9 mouse cellular contexts compared by ENCODE assay signal in genomic region chr9:99846820-99847219, GRCm38 (mm10). TPM values are rescaled to one million over a fixed set of nuclear protein-coding genes. Genes with fewer than 3 reads are reported as not detected.
DNase-seq lines count a peak whose midpoint lies in the region; ATAC-seq and TF ChIP-seq lines count a peak whose summit lies in the region.
"Had no signal": no experiment of that assay in that cellular context is flagged by ENCODE, and none has a peak within 500 bp of the region (broad histone marks: within the 10 kb centered on the region; RNA-seq: fewer than 3 reads in every experiment).

No protein-coding gene starts in this region.

- H3K4me3 ChIP-seq in midbrain, embryonic 11.5 days (ENCODE audit: low read depth, low read length): no peak overlapping the region
- no peak overlapping the region for H3K4me3 ChIP-seq in midbrain, embryonic 15.5 days
- no peak overlapping the region for H3K4me3 ChIP-seq in bone marrow macrophage, adult 2 months (ENCODE audit: insufficient read depth, low read length)
- no peak overlapping the region for H3K4me3 ChIP-seq in forebrain, embryonic 11.5 days (ENCODE audit: low read depth, low read length)
- H3K4me3 ChIP-seq in hindbrain, embryonic 16.5 days (ENCODE audit: low read length): no peak overlapping the region
- no peak overlapping the region for H3K4me3 ChIP-seq in neural tube, embryonic 14.5 days (ENCODE audit: low read depth, low read length)
- H3K4me3 ChIP-seq: erythroblast, embryonic 14.5 days had no signal

- no peaks in the 10 kb centered on the region for H3K4me1 ChIP-seq in midbrain, embryonic 11.5 days (ENCODE audit: control insufficient read depth, insufficient read depth, low read length)
- 0 out of 2 replicates have a peak, but pooled peaks cover 6% of the 10 kb centered on the region for H3K4me1 ChIP-seq in midbrain, embryonic 15.5 days
- no peaks in the 10 kb centered on the region for H3K4me1 ChIP-seq in bone marrow macrophage, adult 2 months (ENCODE audit: control insufficient read depth, insufficient read depth, low read length)
- H3K4me1 ChIP-seq in forebrain, embryonic 11.5 days (replicated peaks; ENCODE audit: control insufficient read depth, insufficient read depth, low read length): no peaks in the 10 kb centered on the region
- H3K4me1 ChIP-seq in hindbrain, embryonic 16.5 days (ENCODE audit: control insufficient read depth, insufficient read depth, low read depth, low read length): no peaks in the 10 kb centered on the region
- H3K4me1 ChIP-seq in neural tube, embryonic 14.5 days (ENCODE audit: control insufficient read depth, insufficient read depth, low read length): no peaks in the 10 kb centered on the region

- peak; percentile 99 for DNase-seq in midbrain, embryonic 11.5 days (ENCODE audit: low spot score, missing footprints)
- peak; percentile 88 for DNase-seq in forebrain, embryonic 11.5 days (ENCODE audit: low spot score)
- peak; percentile 76 to 83 for DNase-seq in left cerebral cortex, postnatal 25 days (ENCODE audit: low spot score in 2 of 2)
- peak; percentile 71 for DNase-seq in urinary bladder, postnatal 25 days (ENCODE audit: low spot score)

- ATAC-seq in midbrain, embryonic 11.5 days (ENCODE audit: low FRiP score): no peak; the same call in 1 of the 2 replicates
- no peak for ATAC-seq in midbrain, embryonic 15.5 days (replicated peaks)
- ATAC-seq in forebrain, embryonic 11.5 days (replicated peaks; ENCODE audit: low FRiP score): peak; percentile 61; the same call in 1 of the 2 replicates
- ATAC-seq in hindbrain, embryonic 16.5 days: 0 out of 2 replicates have a peak, but pooled peaks have one; percentile 54
- peak; percentile 28; the same call in 1 of the 2 replicates for ATAC-seq in neural tube, embryonic 14.5 days (ENCODE audit: low read depth)

- no peaks in the 10 kb centered on the region for H3K27me3 ChIP-seq in midbrain, embryonic 11.5 days (ENCODE audit: control insufficient read depth, insufficient read depth, low read length)
- H3K27me3 ChIP-seq in midbrain, embryonic 15.5 days (replicated peaks): 0 out of 2 replicates have a peak, but pooled peaks cover 3% of the 10 kb centered on the region
- H3K27me3 ChIP-seq in forebrain, embryonic 11.5 days (ENCODE audit: control insufficient read depth, insufficient read depth, low read length): no peaks in the 10 kb centered on the region
- H3K27me3 ChIP-seq in hindbrain, embryonic 16.5 days (replicated peaks; ENCODE audit: control insufficient read depth, insufficient read depth, low read length): no peaks in the 10 kb centered on the region
- H3K27me3 ChIP-seq in neural tube, embryonic 14.5 days (ENCODE audit: control insufficient read depth, insufficient read depth, low read length): no peaks in the 10 kb centered on the region

- H3K4me2 ChIP-seq in midbrain, embryonic 11.5 days: no peak overlapping the region
- H3K4me2 ChIP-seq in midbrain, embryonic 15.5 days: no peak overlapping the region
- H3K4me2 ChIP-seq in forebrain, embryonic 11.5 days (ENCODE audit: low read depth, low read length, severe bottlenecking): no peak overlapping the region
- no peak overlapping the region for H3K4me2 ChIP-seq in hindbrain, embryonic 16.5 days (ENCODE audit: low read length)
- no peak overlapping the region for H3K4me2 ChIP-seq in neural tube, embryonic 14.5 days (ENCODE audit: low read depth, low read length)

- H3K9ac ChIP-seq in midbrain, embryonic 11.5 days (ENCODE audit: low read length): no peak overlapping the region
- H3K9ac ChIP-seq in midbrain, embryonic 15.5 days: no peak overlapping the region
- H3K9ac ChIP-seq in forebrain, embryonic 11.5 days (ENCODE audit: low read length): no peak overlapping the region
- H3K9ac ChIP-seq in hindbrain, embryonic 16.5 days (ENCODE audit: low read depth, low read length): no peak overlapping the region
- H3K9ac ChIP-seq in neural tube, embryonic 14.5 days (replicated peaks; ENCODE audit: low read depth, low read length): no peak overlapping the region

- H3K36me3 ChIP-seq in midbrain, embryonic 11.5 days (ENCODE audit: control insufficient read depth, insufficient read depth, low read length): no peaks in the 10 kb centered on the region
- H3K36me3 ChIP-seq in midbrain, embryonic 15.5 days (replicated peaks): no peaks in the 10 kb centered on the region
- no peaks in the 10 kb centered on the region for H3K36me3 ChIP-seq in forebrain, embryonic 11.5 days (ENCODE audit: control insufficient read depth, insufficient read depth, low read length)
- no peaks in the 10 kb centered on the region for H3K36me3 ChIP-seq in hindbrain, embryonic 16.5 days (ENCODE audit: control insufficient read depth, insufficient read depth, low read length)
- no peaks in the 10 kb centered on the region for H3K36me3 ChIP-seq in neural tube, embryonic 14.5 days (ENCODE audit: control insufficient read depth, insufficient read depth, low read length)

- no peak for TF ChIP-seq POLR2A in bone marrow macrophage, adult 2 months (IDR thresholded peaks at IDR 0.05; ENCODE audit: borderline replicate concordance, low read depth, low read length)

- no peaks in the 10 kb centered on the region for H3K9me3 ChIP-seq in midbrain, embryonic 11.5 days (ENCODE audit: control insufficient read depth, low read length)
- no peaks in the 10 kb centered on the region for H3K9me3 ChIP-seq in midbrain, embryonic 15.5 days
- H3K9me3 ChIP-seq in forebrain, embryonic 11.5 days (ENCODE audit: control insufficient read depth, low read length): no peaks in the 10 kb centered on the region
- H3K9me3 ChIP-seq in hindbrain, embryonic 16.5 days (ENCODE audit: control insufficient read depth, low read length): no peaks in the 10 kb centered on the region
- H3K9me3 ChIP-seq in neural tube, embryonic 14.5 days (ENCODE audit: control insufficient read depth, low read length): no peaks in the 10 kb centered on the region

- WGBS in midbrain, embryonic 11.5 days: under 1% methylated on average over 4 of the region's 4 CpGs
- WGBS in midbrain, embryonic 15.5 days: 2% methylated on average over 4 of the region's 4 CpGs
- WGBS in forebrain, embryonic 11.5 days: 2% methylated on average over 4 of the region's 4 CpGs
- WGBS in hindbrain, embryonic 16.5 days: 0% methylated on average over 4 of the region's 4 CpGs
- 2% methylated on average over 4 of the region's 4 CpGs for WGBS in neural tube, embryonic 14.5 days

- peak; percentile 73 for TF ChIP-seq CTCF in bone marrow macrophage, adult 2 months (IDR thresholded peaks at IDR 0.05; ENCODE audit: low read depth, low read length)

- intact Hi-C loops in left cerebral cortex, postnatal 25 days (cut with DNase I): loop anchor here (1.0 to 5.0 kb wide), 5 partner anchors 115 to 599 kb away; no protein-coding TSS in a partner anchor

- H3K27ac ChIP-seq in midbrain, embryonic 11.5 days (ENCODE audit: low read depth, low read length): no peak overlapping the region
- no peak overlapping the region for H3K27ac ChIP-seq in midbrain, embryonic 15.5 days
- H3K27ac ChIP-seq in bone marrow macrophage, adult 2 months (ENCODE audit: insufficient read depth, low read depth, low read length): no peak overlapping the region
- H3K27ac ChIP-seq in forebrain, embryonic 11.5 days (ENCODE audit: low read depth, low read length): no peak overlapping the region
- H3K27ac ChIP-seq in hindbrain, embryonic 16.5 days (ENCODE audit: low read depth, low read length): no peak overlapping the region
- no peak overlapping the region for H3K27ac ChIP-seq in neural tube, embryonic 14.5 days (ENCODE audit: low read depth, low read length)

RNA-seq across cellular contexts. Expression of gene Sox14, which starts 29.1 kb away (rescaled TPM):
- 12.4 and 14.0 TPM in 2 replicates for polyA plus RNA-seq in midbrain, embryonic 11.5 days (2014; fragmentation: Nextera tagmentation; extraction: Ambion mirVana)
- 74.3 and 90.2 TPM in 2 replicates for polyA plus RNA-seq in midbrain, embryonic 15.5 days (2015; fragmentation: Nextera tagmentation; extraction: Ambion mirVana)
- not detected in 2 replicates for polyA plus RNA-seq in bone marrow macrophage, adult 2 months (2012; ENCODE audit: insufficient read depth, insufficient read length, missing spikeins)
- 0.77 and 1.9 TPM in 2 replicates for polyA plus RNA-seq in forebrain, embryonic 11.5 days (2014; fragmentation: Nextera tagmentation; extraction: Ambion mirVana)
- 10.0 and 12.6 TPM in 2 replicates for polyA plus RNA-seq in hindbrain, embryonic 16.5 days (2015; fragmentation: Nextera tagmentation; extraction: Ambion mirVana)
- total RNA-seq in left cerebral cortex, postnatal 25 days (2021): not detected
- 7.9 and 9.5 TPM in 2 replicates for polyA plus RNA-seq in neural tube, embryonic 14.5 days (2014; fragmentation: Nextera tagmentation; extraction: Ambion mirVana)
- polyA plus RNA-seq: erythroblast, embryonic 14.5 days had no signal

Comparison
In these comparisons a context has a peak if more than half of its experiments do, and no peak if none do; other contexts are left out.
1. ATAC-seq: peak in forebrain, embryonic 11.5 days (single experiment), hindbrain, embryonic 16.5 days (single experiment) and neural tube, embryonic 14.5 days (single experiment); none in midbrain, embryonic 11.5 days (single experiment) and midbrain, embryonic 15.5 days (single experiment).
2. Peak in every context shown above with its lines, with median percentiles within 50 percentile points of each other: DNase-seq.